Mouse (Mus musculus) MN1 (cell line): ENCODE results near the gene Btn2a2.

Experiments used
- DNase-seq: peaks from one replicate; pipeline ENCODE4 v3.0.0-alpha.2; 2016; ENCODE audit warnings: low spot score

The Btn2a2 gene

GRCm38 (mm10) chr13:23521703-23522102 lies 33.0 kb upstream of the Btn2a2 start:
- peak; percentile 77 for DNase-seq

- DNase-seq = peak; percentile 85
These were observed 30.8 kb upstream of the Btn2a2 start for GRCm38 (mm10) chr13:23519416-23519815.

GRCm38 (mm10) chr13:23518885-23519284 lies 30.2 kb upstream of the Btn2a2 start:
- DNase-seq = peak; percentile 85

GRCm38 (mm10) chr13:23518295-23518603 lies 29.6 kb upstream of the Btn2a2 start:
- DNase-seq = no peak

- DNase-seq = peak; percentile 86
These were observed 29.1 kb upstream of the Btn2a2 start for GRCm38 (mm10) chr13:23517603-23518294.

- peak; percentile 82 for DNase-seq
These were observed 28.4 kb upstream of the Btn2a2 start for GRCm38 (mm10) chr13:23516822-23517602.

- no peak for DNase-seq
These were observed 27.4 kb upstream of the Btn2a2 start for GRCm38 (mm10) chr13:23515826-23516620.

- no peak for DNase-seq
These were observed 26.6 kb upstream of the Btn2a2 start for GRCm38 (mm10) chr13:23515281-23515680.

GRCm38 (mm10) chr13:23513517-23513916 lies 24.9 kb upstream of the Btn2a2 start:
- no peak for DNase-seq

GRCm38 (mm10) chr13:23510127-23510526 lies 21.5 kb upstream of the Btn2a2 start:
- DNase-seq = no peak

- peak; percentile 82 for DNase-seq
These were observed 18.3 kb upstream of the Btn2a2 start for GRCm38 (mm10) chr13:23506819-23507515.

- peak; percentile 80 for DNase-seq
These were observed 17.7 kb upstream of the Btn2a2 start for GRCm38 (mm10) chr13:23506351-23506750.

- DNase-seq = peak; percentile 49
These were observed 17.1 kb upstream of the Btn2a2 start for GRCm38 (mm10) chr13:23505662-23506345.

- DNase-seq = peak; percentile 79
These were observed 15.1 kb upstream of the Btn2a2 start for GRCm38 (mm10) chr13:23503797-23504196.

- DNase-seq = no peak
These were observed 14.3 kb upstream of the Btn2a2 start for GRCm38 (mm10) chr13:23502916-23503315.

- no peak for DNase-seq
These were observed 13.4 kb upstream of the Btn2a2 start for GRCm38 (mm10) chr13:23502031-23502567.

GRCm38 (mm10) chr13:23501511-23501910 lies 12.9 kb upstream of the Btn2a2 start:
- no peak for DNase-seq

- peak; percentile 85 for DNase-seq
These were observed 12.0 kb upstream of the Btn2a2 start for GRCm38 (mm10) chr13:23500424-23501200.

- DNase-seq = peak; percentile 37
These were observed 11.3 kb upstream of the Btn2a2 start for GRCm38 (mm10) chr13:23499943-23500342.

GRCm38 (mm10) chr13:23498653-23499052 lies 10.0 kb upstream of the Btn2a2 start:
- DNase-seq = peak; percentile 30
